Mouse (Mus musculus): ENCODE measurements around the gene Cyp4f16.
A peak's percentile ranks its signal among the peaks of the same experiment; 100 is the strongest.
"Not testable (repeated sequence)": the region's sequence is repeated elsewhere in the genome, so short reads cannot be mapped to it uniquely, and the experiment has no call there.

Gene Cyp4f16

GRCm38 (mm10) chr17:32550900-32551770 lies 14.8 kb downstream of the Cyp4f16 start:
- peak; percentile 20 for DNase-seq (ENCODE audit: low read depth, low spot score)

- DNase-seq (ENCODE audit: low read depth, low spot score), result not testable (repeated sequence)
Observed at GRCm38 (mm10) chr17:32553016-32553415, 16.7 kb downstream of the Cyp4f16 start.

- DNase-seq (ENCODE audit: low read depth, low spot score), result not testable (repeated sequence)
Observed at GRCm38 (mm10) chr17:32554368-32554767, 18.0 kb downstream of the Cyp4f16 start.

GRCm38 (mm10) chr17:32563301-32563700 lies 26.9 kb downstream of the Cyp4f16 start:
- DNase-seq (ENCODE audit: low read depth, low spot score), result not testable (repeated sequence)

GRCm38 (mm10) chr17:32573286-32573685 lies 36.9 kb downstream of the Cyp4f16 start:
- DNase-seq (ENCODE audit: low read depth, low spot score), result not testable (repeated sequence)

- DNase-seq (ENCODE audit: low read depth, low spot score), result no peak
Observed at GRCm38 (mm10) chr17:32577496-32578186, 41.3 kb downstream of the Cyp4f16 start.

GRCm38 (mm10) chr17:32596494-32596893 lies 60.1 kb downstream of the Cyp4f16 start:
- DNase-seq (ENCODE audit: low read depth, low spot score), result no peak

Measured in c-Kit-negative CD71-positive TER-119-positive erythroid progenitor cells, embryonic 14.5 days (primary cell).